Mouse (Mus musculus): ENCODE measurements around the gene Mapk8.
A peak's percentile ranks its signal among the peaks of the same experiment; 100 is the strongest.
"Not testable (repeated sequence)": the region's sequence is repeated elsewhere in the genome, so short reads cannot be mapped to it uniquely, and the experiment has no call there.

Gene Mapk8

GRCm38 (mm10) chr14:33447027-33447569 lies at the start of gene Mapk8:
Gene Mapk8 (minus strand): TSS chr14:33447158.
- DNase-seq (ENCODE audit: low read depth, low spot score), result peak; percentile 91

- no peak for DNase-seq (ENCODE audit: low read depth, low spot score)
Observed at GRCm38 (mm10) chr14:33495226-33495625, 48.3 kb upstream of the Mapk8 start.

GRCm38 (mm10) chr14:33487805-33488550 lies 41.0 kb upstream of the Mapk8 start:
- no peak for DNase-seq (ENCODE audit: low read depth, low spot score)

GRCm38 (mm10) chr14:33481991-33482390 lies 35.0 kb upstream of the Mapk8 start:
- no peak for DNase-seq (ENCODE audit: low read depth, low spot score)

- no peak for DNase-seq (ENCODE audit: low read depth, low spot score)
Observed at GRCm38 (mm10) chr14:33476094-33476760, 29.3 kb upstream of the Mapk8 start.

GRCm38 (mm10) chr14:33474461-33474860 lies 27.5 kb upstream of the Mapk8 start:
- no peak for DNase-seq (ENCODE audit: low read depth, low spot score)

- DNase-seq (ENCODE audit: low read depth, low spot score), result no peak
Observed at GRCm38 (mm10) chr14:33471331-33471730, 24.4 kb upstream of the Mapk8 start, which contains the start of gene Frmpd2. Gene Frmpd2 (plus strand): TSS chr14:33471696.

GRCm38 (mm10) chr14:33467766-33468165 lies 20.8 kb upstream of the Mapk8 start:
- no peak for DNase-seq (ENCODE audit: low read depth, low spot score)

- no peak for DNase-seq (ENCODE audit: low read depth, low spot score)
Observed at GRCm38 (mm10) chr14:33463658-33464057, 16.7 kb upstream of the Mapk8 start.

GRCm38 (mm10) chr14:33450331-33450730 lies 3.4 kb upstream of the Mapk8 start:
- DNase-seq (ENCODE audit: low read depth, low spot score), result no peak

- no peak for DNase-seq (ENCODE audit: low read depth, low spot score)
Observed at GRCm38 (mm10) chr14:33449296-33449840, 2.4 kb upstream of the Mapk8 start.

GRCm38 (mm10) chr14:33448276-33448675 lies 1.3 kb upstream of the Mapk8 start:
- DNase-seq (ENCODE audit: low read depth, low spot score), result no peak

- peak; percentile 19 for DNase-seq (ENCODE audit: low read depth, low spot score)
Observed at GRCm38 (mm10) chr14:33446561-33447023, 366 bp downstream of the Mapk8 start.

- no peak for DNase-seq (ENCODE audit: low read depth, low spot score)
Observed at GRCm38 (mm10) chr14:33445962-33446361, 996 bp downstream of the Mapk8 start.

GRCm38 (mm10) chr14:33443780-33444179 lies 3.2 kb downstream of the Mapk8 start:
- no peak for DNase-seq (ENCODE audit: low read depth, low spot score)

GRCm38 (mm10) chr14:33432485-33432884 lies 14.5 kb downstream of the Mapk8 start:
- not testable (repeated sequence) for DNase-seq (ENCODE audit: low read depth, low spot score)

GRCm38 (mm10) chr14:33424124-33424523 lies 22.8 kb downstream of the Mapk8 start:
- no peak for DNase-seq (ENCODE audit: low read depth, low spot score)

GRCm38 (mm10) chr14:33423003-33423402 lies 24.0 kb downstream of the Mapk8 start:
- no peak for DNase-seq (ENCODE audit: low read depth, low spot score)

GRCm38 (mm10) chr14:33418311-33418909 lies 28.5 kb downstream of the Mapk8 start:
- DNase-seq (ENCODE audit: low read depth, low spot score), result no peak

- no peak for DNase-seq (ENCODE audit: low read depth, low spot score)
Observed at GRCm38 (mm10) chr14:33415746-33416145, 31.2 kb downstream of the Mapk8 start.

- no peak for DNase-seq (ENCODE audit: low read depth, low spot score)
Observed at GRCm38 (mm10) chr14:33402331-33402730, 44.6 kb downstream of the Mapk8 start.

GRCm38 (mm10) chr14:33400019-33400418 lies 46.9 kb downstream of the Mapk8 start:
- no peak for DNase-seq (ENCODE audit: low read depth, low spot score)
